Mouse (Mus musculus): ENCODE measurements at regions not wholly inside any gene's neighbourhood (a gene's known extent, or its start where the extent isn't known, plus 50 kb on each side); places are given as distances from the start of the nearest gene placed in this dataset.

DNA sequence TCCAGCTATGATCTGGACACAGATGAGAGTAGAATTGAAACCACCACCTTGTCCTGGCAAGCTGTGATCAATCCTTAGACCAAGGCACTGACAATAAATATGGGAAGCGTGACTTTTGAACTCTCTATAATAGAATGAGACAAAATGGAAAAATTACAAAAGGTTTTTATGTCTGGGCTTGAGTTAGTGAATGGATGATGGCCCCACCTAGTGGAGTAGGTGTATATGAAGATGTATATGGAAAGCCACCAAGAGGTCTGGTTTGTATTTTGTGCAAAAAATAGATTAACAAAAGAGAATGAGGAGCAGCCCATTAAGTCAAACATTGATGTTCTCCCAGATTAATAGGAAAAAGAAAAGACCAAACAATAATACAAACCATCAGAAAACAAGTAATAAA, 172.5 kb downstream of the Tacr3 start:
- peak; percentile 3 for DNase-seq

DNA sequence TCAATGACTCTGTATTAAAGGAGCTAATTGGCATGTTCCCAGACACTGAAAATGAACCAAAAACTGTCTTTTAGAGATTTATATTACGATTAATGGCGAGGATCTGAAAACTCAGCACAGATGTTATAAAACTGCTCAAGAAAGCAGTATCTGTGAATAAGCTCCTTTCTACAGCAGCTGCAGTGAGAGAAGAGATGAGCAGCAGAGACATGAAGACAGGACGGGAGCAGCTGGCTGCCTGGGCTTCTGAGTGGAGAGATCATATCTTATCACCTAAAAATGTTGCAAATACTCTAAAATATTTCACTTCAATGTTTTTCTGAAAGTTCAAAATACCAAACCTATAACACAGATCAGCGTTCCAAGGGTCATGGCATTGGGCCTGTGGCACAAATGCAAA, 187.0 kb downstream of the Tacr3 start:
- DNase-seq: no peak

DNA sequence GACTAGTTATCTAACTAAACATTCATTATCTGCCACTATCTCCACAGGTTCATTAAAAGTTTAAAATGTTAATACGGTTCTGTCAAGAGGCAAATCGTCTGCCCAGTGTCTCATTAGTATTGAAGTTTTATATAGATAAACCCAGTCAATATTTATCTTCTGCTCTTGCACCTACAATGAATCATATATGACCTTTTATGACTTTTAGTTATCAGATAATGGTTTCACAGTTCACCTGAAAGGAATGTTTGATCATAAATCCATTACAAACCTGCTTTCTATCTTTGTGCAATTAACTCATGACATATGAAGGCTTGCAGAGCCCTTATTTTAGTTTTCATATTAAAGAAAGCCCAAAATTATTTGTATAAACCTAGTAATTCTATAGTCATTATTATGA, 188.0 kb upstream of the Cenpe start:
- DNase-seq: no peak

DNA sequence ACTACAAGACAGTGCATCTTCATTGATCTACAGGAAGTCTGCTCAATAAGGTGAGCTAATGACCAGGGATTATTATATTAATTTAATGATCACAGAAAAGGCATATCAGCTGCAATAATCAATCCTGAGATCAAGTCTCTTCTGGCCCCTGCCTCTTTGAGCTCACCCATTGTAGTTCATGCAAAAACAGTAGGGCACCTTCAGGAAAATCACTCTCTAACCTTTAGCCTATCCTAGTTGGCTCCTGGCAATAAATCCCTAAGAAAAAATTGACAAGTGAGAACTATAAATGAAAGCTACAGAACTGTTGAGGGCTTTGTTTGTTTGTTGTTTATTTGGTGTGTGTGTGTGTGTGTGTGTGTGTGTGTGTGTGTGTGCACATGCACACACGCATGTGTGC, 187.5 kb upstream of the Cenpe start:
- DNase-seq: no peak

DNA sequence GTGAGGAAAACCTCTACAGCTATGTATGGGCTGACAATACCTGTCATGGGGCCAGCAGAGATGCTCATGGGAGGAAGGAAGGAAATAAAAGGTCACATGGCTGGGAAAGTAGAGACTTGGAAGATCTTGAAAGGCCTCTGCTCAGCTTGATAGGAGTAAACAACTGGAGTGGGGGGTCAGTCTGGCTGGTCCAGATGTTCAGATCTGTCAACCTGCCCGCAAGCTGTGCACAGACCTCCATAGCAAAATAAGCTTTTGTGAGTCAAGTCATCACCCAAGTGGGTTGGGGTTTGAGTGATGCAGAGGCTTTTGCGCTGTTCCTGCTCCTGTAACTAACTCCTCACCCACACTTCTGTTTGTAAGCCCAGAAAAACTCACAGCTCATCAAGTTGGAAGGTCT, 179.9 kb upstream of the Cenpe start:
- no peak for DNase-seq

DNA sequence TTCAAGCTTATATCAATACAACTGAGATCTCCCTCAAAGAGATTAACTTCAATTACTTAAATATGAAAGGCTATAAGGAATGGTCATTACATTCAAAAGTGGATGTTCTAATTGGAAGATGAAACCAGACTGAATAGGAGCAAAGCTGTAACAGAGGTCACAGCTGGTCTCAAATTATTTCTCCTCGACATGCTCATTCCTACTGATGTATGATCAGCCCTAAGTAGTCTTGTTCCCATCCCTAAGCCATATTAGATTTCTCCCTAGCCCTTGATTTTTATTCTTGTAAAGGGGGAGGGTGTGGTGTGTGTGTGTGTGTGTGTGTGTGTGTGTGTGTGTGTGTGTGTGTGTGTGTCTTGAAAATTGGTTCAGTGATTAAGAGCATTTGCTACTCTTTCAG, 175.0 kb upstream of the Cenpe start:
- DNase-seq: no peak

DNA sequence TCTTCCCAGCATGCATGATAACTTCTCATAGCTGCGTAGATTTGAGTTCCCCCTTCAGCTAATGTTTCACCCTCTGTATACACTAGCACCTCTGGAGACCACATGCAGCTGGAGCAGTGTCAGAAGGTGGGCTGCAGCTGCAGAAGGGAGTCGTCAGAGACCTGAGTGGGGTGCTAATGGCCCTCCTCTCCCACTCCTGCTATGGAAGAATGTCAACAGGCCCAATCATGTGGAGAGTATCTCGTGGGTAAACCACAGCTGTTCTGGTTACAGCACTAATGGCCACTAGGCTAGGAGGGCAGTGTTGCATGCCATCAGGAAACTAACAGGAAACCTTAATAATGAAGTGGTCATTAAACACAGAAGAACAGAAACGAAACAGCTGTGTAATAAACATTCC, 170.1 kb upstream of the Cenpe start:
- DNase-seq: no peak

DNA sequence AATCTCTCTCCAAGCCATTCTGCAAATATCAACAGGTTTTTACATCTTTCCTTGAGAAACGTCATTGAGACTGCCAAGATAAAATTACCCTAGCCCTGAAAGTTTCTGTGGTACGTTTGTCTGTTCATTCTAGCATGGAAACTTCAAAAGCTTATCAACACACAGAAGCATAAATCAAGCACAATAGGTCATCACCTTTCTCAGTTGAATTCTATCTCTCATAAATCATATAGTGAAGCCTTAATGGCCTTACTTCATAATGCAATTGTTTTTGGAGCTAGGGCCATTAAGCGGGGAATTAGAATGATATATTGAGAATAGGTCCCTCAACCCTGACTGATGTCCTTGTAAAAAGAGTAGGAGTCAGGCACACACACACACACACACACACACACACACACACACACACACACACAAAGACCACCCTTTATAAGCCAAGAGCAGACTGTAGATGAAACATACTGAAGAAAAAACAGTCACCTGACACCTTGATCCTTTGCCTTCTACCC, 166.5 kb upstream of the Cenpe start:
- peak; percentile 26 for DNase-seq

DNA sequence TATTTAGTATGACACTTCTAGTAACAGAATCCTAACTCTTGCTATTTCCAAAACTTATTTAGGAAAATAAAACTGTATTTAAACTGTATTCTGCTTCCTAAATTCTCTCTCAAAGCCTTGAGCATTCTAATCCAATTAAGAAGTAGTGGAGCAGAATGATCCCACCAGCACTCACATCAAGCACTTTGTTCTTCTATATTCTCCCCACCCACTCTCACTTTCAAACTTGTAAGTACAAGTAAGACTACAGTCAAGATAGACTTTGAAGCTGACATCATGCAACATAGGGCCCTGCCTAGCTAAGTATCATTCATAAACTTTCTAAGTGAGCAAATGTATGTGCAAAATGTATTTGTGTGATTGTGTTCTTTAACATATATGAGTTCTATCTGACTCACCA, 120.8 kb upstream of the Cenpe start:
- no peak for DNase-seq

DNA sequence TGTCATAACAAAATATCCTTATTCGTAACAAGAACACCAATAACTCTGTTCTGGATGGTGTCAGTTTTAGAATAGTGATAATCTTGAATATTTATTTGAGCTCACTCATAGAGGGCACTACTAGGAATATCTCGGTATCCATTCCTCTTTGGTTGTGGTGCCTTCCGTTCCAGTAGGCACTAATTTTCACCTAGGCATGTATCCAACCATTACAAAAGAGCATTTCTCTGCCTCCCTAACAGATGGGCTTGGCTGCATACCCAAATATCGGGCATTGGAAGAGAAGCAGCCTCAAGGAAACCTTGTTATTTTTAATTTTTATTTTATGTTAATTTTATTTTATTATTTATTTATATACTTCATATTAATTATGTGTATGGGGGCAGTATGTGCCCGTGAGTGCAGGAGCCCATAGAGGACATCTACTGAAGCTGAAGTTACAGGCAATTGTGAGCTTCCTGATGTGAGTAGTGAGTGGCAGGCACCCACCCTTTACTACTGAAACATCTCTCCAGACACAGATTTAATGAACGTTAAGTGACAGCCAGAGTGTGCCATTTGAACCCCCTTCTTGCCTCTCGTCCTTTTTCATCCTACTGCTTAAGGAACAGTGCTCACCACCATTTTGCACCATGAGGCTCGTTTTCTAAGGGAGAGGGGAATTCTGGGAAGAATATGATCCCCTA, 111.3 kb upstream of the Cenpe start:
- DNase-seq: no peak

Measured in embryo, embryonic 11 days (tissue).